Mouse (Mus musculus): ENCODE measurements around the gene Cenpf. TPM values are rescaled to one million over a fixed set of nuclear protein-coding genes. Genes with fewer than 3 reads are reported as not detected.

Gene Cenpf
- polyA plus RNA-seq, 1 experiment from 2014 or later = 89.3 TPM

- no peak for ATAC-seq (ENCODE audit: insufficient number of reproducible peaks, insufficient read depth, low FRiP score, low read depth)
- no peak overlapping the region; the same call in 1 of the 2 replicates for H3K27ac ChIP-seq (ENCODE audit: low read length)
- 72% methylated on average over 4 of the region's 4 CpGs for WGBS
These were observed 76.1 kb downstream of the Cenpf start for GRCm38 (mm10) chr1:189611775-189612174.

GRCm38 (mm10) chr1:189608640-189609039 is 79.2 kb downstream of the Cenpf start:
- no peak overlapping the region for H3K4me3 ChIP-seq (ENCODE audit: low read depth, low read length)
- 12% methylated on average over 5 of the region's 5 CpGs for WGBS

More at GRCm38 (mm10) chr1:189611775-189612174, 76.1 kb downstream of the Cenpf start:
- Histone ChIP-seq H3K4me2 (replicated peaks; ENCODE audit: low read depth, low read length) (no peak overlapping the region), H3K27me3 (ENCODE audit: control insufficient read depth, insufficient read depth, low read length) (no peaks in the 10 kb centered on the region), H3K4me1 (ENCODE audit: control insufficient read depth, insufficient read depth, low read length) (peaks cover 8% of the 10 kb centered on the region; the same call in 1 of the 2 replicates), H3K9me3 (ENCODE audit: control insufficient read depth, low read depth, low read length) (no peaks in the 10 kb centered on the region), H3K36me3 (ENCODE audit: control insufficient read depth, insufficient read depth, low read length) (no peaks in the 10 kb centered on the region), H3K4me3 (ENCODE audit: low read depth, low read length) (no peak overlapping the region), H3K9ac (replicated peaks; ENCODE audit: low read depth, low read length) (no peak overlapping the region)

GRCm38 (mm10) chr1:189608039-189608438 is 79.8 kb downstream of the Cenpf start:
- no peak overlapping the region for H3K4me2 ChIP-seq (replicated peaks; ENCODE audit: low read depth, low read length)
- no peaks in the 10 kb centered on the region for H3K27me3 ChIP-seq (ENCODE audit: control insufficient read depth, insufficient read depth, low read length)
- no peak for ATAC-seq (ENCODE audit: insufficient number of reproducible peaks, insufficient read depth, low FRiP score, low read depth)
- H3K36me3 ChIP-seq (ENCODE audit: control insufficient read depth, insufficient read depth, low read length) = no peaks in the 10 kb centered on the region
- H3K27ac ChIP-seq (ENCODE audit: low read length) = no peak overlapping the region
- 83% methylated on average over 3 of the region's 3 CpGs for WGBS
- peaks cover 8% of the 10 kb centered on the region; the same call in 1 of the 2 replicates for H3K4me1 ChIP-seq (ENCODE audit: control insufficient read depth, insufficient read depth, low read length)
- H3K4me3 ChIP-seq (ENCODE audit: low read depth, low read length) = no peak overlapping the region
- H3K9ac ChIP-seq (replicated peaks; ENCODE audit: low read depth, low read length) = no peak overlapping the region
- H3K9me3 ChIP-seq (ENCODE audit: control insufficient read depth, low read depth, low read length) = no peaks in the 10 kb centered on the region

More at GRCm38 (mm10) chr1:189608640-189609039, 79.2 kb downstream of the Cenpf start:
- Histone ChIP-seq H3K27ac (ENCODE audit: low read length) (no peak overlapping the region), H3K4me2 (replicated peaks; ENCODE audit: low read depth, low read length) (no peak overlapping the region), H3K4me1 (ENCODE audit: control insufficient read depth, insufficient read depth, low read length) (peaks cover 8% of the 10 kb centered on the region; the same call in 1 of the 2 replicates), H3K9ac (replicated peaks; ENCODE audit: low read depth, low read length) (no peak overlapping the region), H3K27me3 (ENCODE audit: control insufficient read depth, insufficient read depth, low read length) (no peaks in the 10 kb centered on the region), H3K9me3 (ENCODE audit: control insufficient read depth, low read depth, low read length) (no peaks in the 10 kb centered on the region), H3K36me3 (ENCODE audit: control insufficient read depth, insufficient read depth, low read length) (no peaks in the 10 kb centered on the region)
- no peak for ATAC-seq (ENCODE audit: insufficient number of reproducible peaks, insufficient read depth, low FRiP score, low read depth)

GRCm38 (mm10) chr1:189605598-189606126 is 82.2 kb downstream of the Cenpf start:
- Histone ChIP-seq H3K27ac (ENCODE audit: low read length) (no peak overlapping the region), H3K36me3 (ENCODE audit: control insufficient read depth, insufficient read depth, low read length) (no peaks in the 10 kb centered on the region), H3K4me3 (ENCODE audit: low read depth, low read length) (no peak overlapping the region), H3K27me3 (ENCODE audit: control insufficient read depth, insufficient read depth, low read length) (no peaks in the 10 kb centered on the region), H3K9ac (replicated peaks; ENCODE audit: low read depth, low read length) (no peak overlapping the region), H3K4me2 (replicated peaks; ENCODE audit: low read depth, low read length) (no peak overlapping the region), H3K9me3 (ENCODE audit: control insufficient read depth, low read depth, low read length) (no peaks in the 10 kb centered on the region), H3K4me1 (ENCODE audit: control insufficient read depth, insufficient read depth, low read length) (no peaks in the 10 kb centered on the region)
- ATAC-seq (ENCODE audit: insufficient number of reproducible peaks, insufficient read depth, low FRiP score, low read depth) = no peak
- 79% methylated on average over 8 of the region's 8 CpGs for WGBS

GRCm38 (mm10) chr1:189597096-189597495 is 90.8 kb downstream of the Cenpf start:
- H3K9ac ChIP-seq (replicated peaks; ENCODE audit: low read depth, low read length) = no peak overlapping the region
- no peaks in the 10 kb centered on the region for H3K27me3 ChIP-seq (ENCODE audit: control insufficient read depth, insufficient read depth, low read length)
- no peaks in the 10 kb centered on the region for H3K36me3 ChIP-seq (ENCODE audit: control insufficient read depth, insufficient read depth, low read length)
- H3K4me1 ChIP-seq (ENCODE audit: control insufficient read depth, insufficient read depth, low read length) = no peaks in the 10 kb centered on the region
- no peaks in the 10 kb centered on the region for H3K9me3 ChIP-seq (ENCODE audit: control insufficient read depth, low read depth, low read length)
- 79% methylated on average over 3 of the region's 3 CpGs for whole genome bisulfite sequencing
- H3K27ac ChIP-seq (ENCODE audit: low read length) = no peak overlapping the region
- no peak for ATAC-seq (ENCODE audit: insufficient number of reproducible peaks, insufficient read depth, low FRiP score, low read depth)
- no peak overlapping the region for H3K4me2 ChIP-seq (replicated peaks; ENCODE audit: low read depth, low read length)
- H3K4me3 ChIP-seq (ENCODE audit: low read depth, low read length) = no peak overlapping the region

Other genes with a start within 250 kb of the Cenpf start
- 11.2 and 14.3 TPM in 2 replicates for gene Ptpn14, start 40.2 kb upstream of the Cenpf start, polyA plus RNA-seq (2014; fragmentation: Nextera tagmentation; extraction: Ambion mirVana)
- 96.4 and 105 TPM in 2 replicates for gene Smyd2, start 234.3 kb upstream of the Cenpf start, polyA plus RNA-seq (2014; fragmentation: Nextera tagmentation; extraction: Ambion mirVana)